Mouse (Mus musculus): Measurements from ENCODE around the gene Pon3. TPM values are rescaled to one million over a fixed set of nuclear protein-coding genes. Genes with fewer than 3 reads are reported as not detected.

Pon3 gene
- polyA plus RNA-seq, 2 experiments: 7.2 to 7.3 TPM

- no peak overlapping the region for H3K4me3 ChIP-seq (replicated peaks; ENCODE audit: low read length)
- H3K9me3 ChIP-seq (ENCODE audit: control insufficient read depth, low read length): no peaks in the 10 kb centered on the region
- 61% methylated on average over 2 of the region's 2 CpGs for WGBS
- ATAC-seq (ENCODE audit: low FRiP score, low read depth) (no peak), DNase-seq (ENCODE audit: low spot score) (no peak)
- H3K36me3 ChIP-seq (ENCODE audit: control insufficient read depth, insufficient read depth, low read length): no peaks in the 10 kb centered on the region
- no peak overlapping the region for H3K27ac ChIP-seq (replicated peaks; ENCODE audit: low read depth, low read length)
- H3K4me1 ChIP-seq (ENCODE audit: control insufficient read depth, insufficient read depth, low read length): no peaks in the 10 kb centered on the region
- no peak overlapping the region for H3K4me2 ChIP-seq (replicated peaks; ENCODE audit: low read depth, low read length, severe bottlenecking)
- no peaks in the 10 kb centered on the region for H3K27me3 ChIP-seq (ENCODE audit: control insufficient read depth, insufficient read depth, low read length)
- no peak overlapping the region for H3K9ac ChIP-seq (ENCODE audit: low read depth, low read length, severe bottlenecking)
- TF ChIP-seq POLR2A (IDR thresholded peaks at IDR 0.05; ENCODE audit: borderline replicate concordance, extremely low read depth, insufficient read depth, insufficient read length): no peak
Observed at GRCm38 (mm10) chr6:5207817-5208216, 48.3 kb downstream of the Pon3 start.

- no peaks in the 10 kb centered on the region for H3K4me1 ChIP-seq (ENCODE audit: control insufficient read depth, insufficient read depth, low read length)
- no peaks in the 10 kb centered on the region for H3K36me3 ChIP-seq (ENCODE audit: control insufficient read depth, insufficient read depth, low read length)
- ATAC-seq (ENCODE audit: low FRiP score, low read depth) (no peak), DNase-seq (ENCODE audit: low spot score) (no peak)
- no peak overlapping the region for H3K4me3 ChIP-seq (replicated peaks; ENCODE audit: low read length)
- no peak overlapping the region for H3K27ac ChIP-seq (replicated peaks; ENCODE audit: low read depth, low read length)
- no peak overlapping the region for H3K4me2 ChIP-seq (replicated peaks; ENCODE audit: low read depth, low read length, severe bottlenecking)
- no peak for TF ChIP-seq POLR2A (IDR thresholded peaks at IDR 0.05; ENCODE audit: borderline replicate concordance, extremely low read depth, insufficient read depth, insufficient read length)
- no peak overlapping the region for H3K9ac ChIP-seq (ENCODE audit: low read depth, low read length, severe bottlenecking)
- H3K9me3 ChIP-seq (ENCODE audit: control insufficient read depth, low read length): no peaks in the 10 kb centered on the region; the same call in 1 of the 2 replicates
- no peaks in the 10 kb centered on the region for H3K27me3 ChIP-seq (ENCODE audit: control insufficient read depth, insufficient read depth, low read length)
- WGBS: 74% methylated on average over 3 of the region's 3 CpGs
Observed at GRCm38 (mm10) chr6:5199916-5200315, 56.2 kb downstream of the Pon3 start.

- Histone ChIP-seq H3K27me3 (ENCODE audit: control insufficient read depth, insufficient read depth, low read length) (no peaks in the 10 kb centered on the region), H3K9me3 (ENCODE audit: control insufficient read depth, low read length) (no peaks in the 10 kb centered on the region; the same call in 1 of the 2 replicates), H3K4me1 (ENCODE audit: control insufficient read depth, insufficient read depth, low read length) (no peaks in the 10 kb centered on the region), H3K27ac (replicated peaks; ENCODE audit: low read depth, low read length) (no peak overlapping the region), H3K4me3 (replicated peaks; ENCODE audit: low read length) (no peak overlapping the region), H3K4me2 (replicated peaks; ENCODE audit: low read depth, low read length, severe bottlenecking) (no peak overlapping the region), H3K9ac (ENCODE audit: low read depth, low read length, severe bottlenecking) (no peak overlapping the region), H3K36me3 (ENCODE audit: control insufficient read depth, insufficient read depth, low read length) (no peaks in the 10 kb centered on the region)
- no peak for TF ChIP-seq POLR2A (IDR thresholded peaks at IDR 0.05; ENCODE audit: borderline replicate concordance, extremely low read depth, insufficient read depth, insufficient read length)
- ATAC-seq (ENCODE audit: low FRiP score, low read depth) (no peak), DNase-seq (ENCODE audit: low spot score) (no peak)
- WGBS: 84% methylated on average over 8 of the region's 8 CpGs
Observed at GRCm38 (mm10) chr6:5199376-5199905, 56.6 kb downstream of the Pon3 start.

- ATAC-seq (ENCODE audit: low FRiP score, low read depth) (no peak), DNase-seq (ENCODE audit: low spot score) (no peak)
- no peak for TF ChIP-seq POLR2A (IDR thresholded peaks at IDR 0.05; ENCODE audit: borderline replicate concordance, extremely low read depth, insufficient read depth, insufficient read length)
- Histone ChIP-seq H3K27ac (replicated peaks; ENCODE audit: low read depth, low read length) (no peak overlapping the region), H3K9ac (ENCODE audit: low read depth, low read length, severe bottlenecking) (no peak overlapping the region), H3K4me2 (replicated peaks; ENCODE audit: low read depth, low read length, severe bottlenecking) (no peak overlapping the region), H3K27me3 (ENCODE audit: control insufficient read depth, insufficient read depth, low read length) (no peaks in the 10 kb centered on the region), H3K4me3 (replicated peaks; ENCODE audit: low read length) (no peak overlapping the region), H3K9me3 (ENCODE audit: control insufficient read depth, low read length) (no peaks in the 10 kb centered on the region; the same call in 1 of the 2 replicates), H3K36me3 (ENCODE audit: control insufficient read depth, insufficient read depth, low read length) (no peaks in the 10 kb centered on the region), H3K4me1 (ENCODE audit: control insufficient read depth, insufficient read depth, low read length) (no peaks in the 10 kb centered on the region)
- 97% methylated on average over 5 of the region's 5 CpGs for WGBS
Observed at GRCm38 (mm10) chr6:5198590-5198989, 57.5 kb downstream of the Pon3 start.

GRCm38 (mm10) chr6:5193693-5194092, 62.4 kb downstream of the Pon3 start, which contains the start of gene Pon1:
Gene Pon1 (minus strand): TSS chr6:5193946.
- Histone ChIP-seq H3K9me3 (ENCODE audit: control insufficient read depth, low read length) (no peaks in the 10 kb centered on the region; the same call in 1 of the 2 replicates), H3K4me1 (ENCODE audit: control insufficient read depth, insufficient read depth, low read length) (no peaks in the 10 kb centered on the region), H3K4me3 (replicated peaks; ENCODE audit: low read length) (no peak within 1 kb of the TSS), H3K27me3 (ENCODE audit: control insufficient read depth, insufficient read depth, low read length) (no peaks in the 10 kb centered on the region), H3K27ac (replicated peaks; ENCODE audit: low read depth, low read length) (no peak within 1 kb of the TSS), H3K9ac (ENCODE audit: low read depth, low read length, severe bottlenecking) (no peak within 1 kb of the TSS), H3K4me2 (replicated peaks; ENCODE audit: low read depth, low read length, severe bottlenecking) (no peak within 1 kb of the TSS), H3K36me3 (ENCODE audit: control insufficient read depth, insufficient read depth, low read length) (no peaks in the 10 kb centered on the region)
- TF ChIP-seq POLR2A (IDR thresholded peaks at IDR 0.05; ENCODE audit: borderline replicate concordance, extremely low read depth, insufficient read depth, insufficient read length): no peak
- whole genome bisulfite sequencing: 40% methylated on average over 5 of the region's 5 CpGs
- DNase-seq (ENCODE audit: low spot score) (no peak), ATAC-seq (ENCODE audit: low FRiP score, low read depth) (no peak)
